Mouse (Mus musculus) embryo, embryonic 11 days (tissue): Measurements from ENCODE around the gene Nfkbib.

ENCODE experiments used
- DNase-seq: peaks from one replicate; pipeline ENCODE4 v3.0.0-alpha.2; 2015

Nfkbib gene

GRCm38 (mm10) chr7:28767462-28767965 lies at the start of gene Nfkbib:
Gene Nfkbib, minus strand, starts transcription at chr7:28767512.
- no peak for DNase-seq

- DNase-seq = no peak
Measured at GRCm38 (mm10) chr7:28816920-28817319, 49.6 kb upstream of the Nfkbib start.

DNA sequence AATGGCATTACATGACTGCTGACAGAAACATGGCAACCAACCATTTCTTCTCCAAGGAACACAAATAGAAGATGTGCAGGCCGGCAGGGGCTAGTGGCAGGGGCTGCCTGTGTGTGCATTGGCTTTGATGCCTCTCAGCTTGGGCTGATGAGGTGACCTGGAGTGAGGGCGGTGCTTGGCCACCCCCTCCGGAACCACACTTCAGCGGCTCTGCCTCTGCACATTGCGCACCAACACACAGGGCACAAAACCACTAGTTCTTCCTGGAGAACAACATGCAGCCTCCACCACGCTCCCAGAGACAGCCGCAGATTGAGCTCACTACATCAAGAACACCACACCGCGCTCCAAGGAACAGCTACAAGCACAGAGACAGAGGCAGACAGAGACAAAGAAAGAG lies 48.9 kb upstream of the Nfkbib start:
- no peak for DNase-seq

GRCm38 (mm10) chr7:28815230-28815629 lies 47.9 kb upstream of the Nfkbib start:
- DNase-seq = no peak

GRCm38 (mm10) chr7:28814306-28815034 lies 47.2 kb upstream of the Nfkbib start:
- no peak for DNase-seq

DNA sequence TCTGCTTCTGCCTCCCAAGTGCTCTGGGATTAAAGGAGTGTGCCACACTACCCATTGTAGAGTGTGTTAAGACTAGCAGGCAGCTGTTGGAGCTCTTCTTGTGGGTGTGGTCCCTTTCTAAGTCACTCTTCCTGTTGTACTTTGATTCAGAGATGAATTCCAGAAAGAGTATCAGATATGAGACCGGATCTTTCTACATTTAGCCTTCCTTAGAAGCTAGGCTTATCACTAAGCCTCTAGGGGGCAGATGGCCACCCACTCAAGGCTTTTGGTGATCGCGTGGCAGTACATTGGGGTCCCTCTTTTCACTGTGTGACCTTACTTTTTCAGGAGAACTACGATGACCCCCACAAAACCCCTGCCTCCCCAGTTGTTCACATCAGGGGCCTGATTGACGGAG lies 45.6 kb upstream of the Nfkbib start:
- no peak for DNase-seq

GRCm38 (mm10) chr7:28812436-28812835 lies 45.1 kb upstream of the Nfkbib start:
- no peak for DNase-seq

DNA sequence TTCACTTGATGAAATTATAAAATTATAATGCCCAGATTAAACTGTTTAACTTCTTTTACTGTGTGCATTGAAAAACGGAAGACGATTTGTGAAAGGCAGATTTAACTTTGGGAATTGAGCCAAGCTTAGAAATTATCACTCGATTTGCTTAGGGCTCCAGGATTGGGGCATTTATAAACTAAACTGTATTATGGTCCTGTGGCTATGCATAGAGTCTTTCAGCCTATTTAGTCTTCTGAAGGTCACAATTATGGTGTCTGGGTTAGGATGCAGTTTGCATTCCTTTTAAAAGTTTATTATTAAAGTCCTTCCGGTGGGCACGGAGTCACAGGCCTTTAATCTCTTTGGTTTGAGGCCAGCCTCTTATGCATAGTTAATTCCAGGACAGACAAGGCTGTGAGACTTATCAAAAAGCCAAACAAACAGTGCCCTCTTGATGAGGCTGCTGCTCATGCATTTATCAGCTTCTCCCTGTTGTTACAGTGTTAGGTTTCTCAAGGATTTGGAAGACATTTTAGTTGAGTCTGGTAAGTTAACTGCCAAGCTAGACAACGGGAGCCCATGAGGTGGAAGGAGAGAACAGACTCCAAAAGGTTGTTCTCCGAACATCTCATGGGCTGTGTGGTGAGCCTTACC lies 44.4 kb upstream of the Nfkbib start:
- no peak for DNase-seq

- peak; percentile 97 for DNase-seq
Measured at GRCm38 (mm10) chr7:28811228-28811627, 43.9 kb upstream of the Nfkbib start.

DNA sequence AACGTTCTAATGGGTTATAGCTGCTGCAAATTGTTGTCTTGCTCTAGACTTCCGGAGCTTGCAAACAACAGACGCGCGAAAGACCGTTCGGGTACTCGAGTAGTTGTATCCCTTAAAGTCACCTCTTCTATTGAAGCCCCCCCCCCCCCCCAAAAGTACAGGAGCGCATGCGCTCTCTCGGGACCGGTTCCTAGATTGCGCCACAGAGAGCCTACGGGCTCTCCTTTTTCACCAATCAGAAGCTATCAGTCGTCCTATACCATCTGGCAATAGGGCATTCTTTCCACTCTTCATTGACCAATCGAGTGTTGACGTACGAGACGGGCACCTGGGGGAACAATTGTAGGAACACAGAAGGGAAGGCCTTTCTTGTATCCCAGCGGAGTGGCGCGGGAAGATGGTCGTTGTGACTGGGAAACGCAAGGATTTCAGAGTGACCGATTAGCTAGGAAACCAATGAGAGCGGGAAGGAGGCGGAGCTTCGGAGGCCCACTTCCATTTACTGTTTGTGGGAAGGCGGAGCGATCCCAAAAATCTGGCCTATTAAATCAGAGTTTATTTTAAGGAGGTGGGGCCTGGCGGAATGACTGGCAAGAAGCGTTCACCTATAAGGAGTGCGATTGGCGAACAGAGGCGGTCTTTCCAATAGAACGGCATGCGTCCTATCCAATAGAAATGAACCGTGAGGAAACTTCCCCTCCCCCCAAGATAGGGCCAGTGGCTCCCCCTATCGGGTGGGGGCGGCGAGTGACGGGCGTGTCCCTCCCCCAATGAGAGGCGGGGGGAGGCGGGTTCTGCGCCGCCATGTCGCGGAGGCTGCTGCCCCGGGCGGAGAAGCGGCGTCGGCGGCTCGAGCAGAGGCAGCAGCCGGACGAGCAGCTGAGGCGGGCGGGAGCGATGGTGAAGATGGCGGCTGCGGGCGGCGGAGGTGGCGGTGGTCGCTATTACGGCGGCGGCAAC lies 43.1 kb upstream of the Nfkbib start:
- DNase-seq = peak; percentile 99

GRCm38 (mm10) chr7:28809401-28810089 lies 42.2 kb upstream of the Nfkbib start:
- peak; percentile 83 for DNase-seq

GRCm38 (mm10) chr7:28808957-28809393 lies 41.7 kb upstream of the Nfkbib start:
- peak; percentile 98 for DNase-seq

DNA sequence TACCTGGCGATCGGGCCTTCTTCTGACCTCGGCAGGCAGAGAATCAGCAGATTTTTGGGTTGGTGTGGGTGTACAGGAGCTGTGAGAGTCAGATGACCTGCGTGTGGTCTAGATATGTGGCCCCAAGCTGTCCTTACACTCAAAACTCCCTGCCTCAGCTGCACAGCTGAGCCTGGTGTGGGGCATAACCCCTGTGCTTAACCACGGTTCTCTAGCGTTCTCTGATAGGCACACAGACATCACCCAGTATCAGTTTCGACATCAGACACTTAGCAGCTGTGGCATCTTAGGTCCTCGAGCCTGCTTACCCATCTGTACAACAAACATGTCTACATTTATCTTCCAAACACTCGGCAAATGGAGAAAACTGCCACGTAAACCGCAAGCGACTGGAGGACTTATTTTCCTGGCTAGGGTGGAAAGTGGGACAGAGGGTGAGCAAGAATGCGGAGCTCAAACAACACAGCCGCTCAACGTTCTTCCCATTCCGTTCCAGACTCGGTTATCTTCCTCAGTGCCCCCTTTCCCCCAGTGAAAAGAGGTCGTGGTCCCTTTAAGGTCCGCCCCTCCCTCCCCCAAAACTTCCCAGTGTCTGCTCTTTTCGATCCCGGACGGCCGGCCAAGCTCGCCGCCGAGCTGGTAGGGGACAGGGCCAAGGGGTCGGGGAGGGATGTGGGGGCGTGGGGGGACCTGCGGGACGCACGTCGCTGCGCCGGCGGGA lies 41.1 kb upstream of the Nfkbib start, which contains the start of gene Hnrnpl:
Gene Hnrnpl (plus strand): TSS at position 321 of the 721 bp plus-strand sequence.
- peak; percentile 86 for DNase-seq

DNA sequence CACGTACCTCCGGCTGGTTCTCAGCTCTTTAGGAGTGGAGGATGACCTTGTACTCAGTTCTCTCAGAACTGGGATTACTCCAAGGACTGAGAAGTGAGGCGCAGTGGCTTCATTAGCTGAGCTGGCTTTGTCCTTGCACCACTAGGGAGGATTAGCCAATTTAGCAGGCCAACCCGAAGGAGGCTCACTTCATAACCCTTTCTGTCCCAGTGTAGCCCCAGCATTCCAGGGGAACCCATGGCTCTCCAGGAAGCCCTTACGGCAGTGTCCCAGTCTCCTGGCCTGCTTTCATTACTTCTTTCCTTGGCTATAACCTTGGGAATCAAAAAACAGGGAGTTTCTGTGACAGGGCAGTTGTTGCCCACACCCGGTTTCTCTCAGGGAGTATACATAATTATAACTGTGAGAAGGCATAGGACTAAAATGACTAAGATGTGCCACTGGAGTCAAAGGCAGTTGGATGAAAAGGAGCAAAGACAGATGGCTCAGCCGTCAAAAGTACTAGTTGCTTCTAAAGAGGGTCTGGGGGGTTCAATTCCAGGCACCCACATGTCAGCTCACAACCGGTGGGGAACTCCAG lies 40.4 kb upstream of the Nfkbib start:
- DNase-seq = no peak

DNA sequence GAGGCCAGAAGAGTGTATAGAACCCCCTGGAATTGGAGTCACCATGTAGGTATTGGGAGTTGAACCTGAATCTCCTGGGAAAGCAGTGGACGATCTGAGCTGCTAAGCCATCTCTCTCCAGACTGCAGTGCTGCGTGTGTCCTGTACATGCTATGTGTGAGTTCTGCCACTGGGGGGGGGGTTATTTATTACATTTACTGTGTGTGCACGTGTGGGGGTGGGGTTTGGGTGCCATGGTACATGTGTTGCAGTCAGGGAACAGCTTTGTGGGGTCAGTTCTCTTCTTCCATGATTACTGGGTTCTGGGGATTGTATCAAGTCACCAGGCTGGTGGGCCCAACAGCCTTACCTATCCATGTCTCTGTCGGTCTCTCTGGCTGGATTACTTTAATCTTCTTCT lies 39.6 kb upstream of the Nfkbib start:
- no peak for DNase-seq

- no peak for DNase-seq
Measured at GRCm38 (mm10) chr7:28803756-28804155, 36.4 kb upstream of the Nfkbib start.

DNA sequence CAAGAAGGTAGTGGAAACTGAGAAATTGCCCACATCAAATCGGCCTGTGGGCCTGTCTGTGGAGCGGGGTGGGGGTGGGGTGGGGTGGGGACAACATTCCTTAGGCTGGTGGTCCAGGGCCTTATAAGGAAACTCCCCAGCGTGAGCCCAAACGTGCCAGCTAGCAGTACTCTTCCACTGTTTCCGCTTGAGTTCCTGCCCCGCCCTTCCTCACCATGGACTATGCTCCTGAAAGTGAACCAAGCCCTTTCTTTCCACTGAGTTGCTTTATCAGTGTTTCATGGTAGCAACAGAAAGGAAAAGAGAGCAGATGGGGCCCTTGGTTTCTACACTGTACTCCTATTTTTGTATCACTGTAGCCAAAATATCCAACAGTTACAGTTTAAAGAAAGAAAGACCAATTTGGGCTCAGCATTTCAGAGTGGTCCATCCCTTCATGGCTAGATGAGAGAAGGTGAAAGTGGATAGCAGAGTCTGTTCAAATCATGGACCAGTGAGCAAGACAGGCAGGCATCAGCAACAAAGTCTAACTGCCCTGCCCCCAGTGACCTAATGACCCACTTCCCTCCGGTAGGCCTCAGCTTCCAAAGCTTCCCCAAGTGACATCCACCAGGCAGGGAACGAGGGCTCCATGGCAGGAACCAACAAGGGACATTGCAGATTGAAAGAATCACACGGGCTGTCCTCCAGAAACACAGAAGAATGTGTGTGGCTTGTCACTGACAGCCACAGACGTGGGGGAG lies 35.7 kb upstream of the Nfkbib start:
- DNase-seq = peak; percentile 79

DNA sequence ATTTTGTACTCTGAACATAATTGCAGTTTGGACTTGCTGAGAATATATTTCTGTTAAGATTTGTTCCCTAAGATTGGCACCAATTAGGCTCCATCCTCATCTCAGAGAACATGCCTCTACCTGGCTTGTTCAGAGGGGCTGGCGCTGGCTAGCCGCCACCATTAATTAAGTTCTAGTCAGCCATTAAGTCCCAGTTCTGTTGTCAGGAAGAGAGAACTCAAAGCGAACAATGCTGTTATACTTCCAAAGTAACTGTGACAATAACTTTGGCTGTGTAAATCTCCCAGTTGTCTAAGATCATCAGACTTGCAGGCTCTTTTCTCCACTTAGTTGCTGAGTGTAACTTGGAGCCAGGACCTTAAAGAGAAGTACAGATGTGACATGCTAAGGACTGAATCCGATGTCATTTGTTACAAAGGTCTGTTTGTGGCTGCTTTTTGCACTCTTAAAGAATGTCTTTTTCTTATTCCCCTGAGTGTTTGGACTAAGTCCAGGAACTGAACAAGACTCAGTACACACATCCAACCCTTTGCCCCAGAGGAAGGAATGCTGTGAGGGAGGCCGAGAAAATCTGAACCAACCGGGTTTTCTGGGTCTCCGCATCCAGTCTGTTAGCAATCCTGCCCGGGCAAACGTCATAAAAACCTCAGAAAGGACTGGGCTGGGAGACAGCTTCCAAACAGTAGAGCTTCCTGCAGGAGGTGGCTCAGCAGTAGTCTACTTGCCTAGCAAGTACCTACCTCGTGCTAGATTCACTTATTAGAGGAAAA lies 34.8 kb upstream of the Nfkbib start:
- peak; percentile 67 for DNase-seq

- DNase-seq = no peak
Measured at GRCm38 (mm10) chr7:28801451-28801850, 34.1 kb upstream of the Nfkbib start.

- DNase-seq = no peak
Measured at GRCm38 (mm10) chr7:28799994-28800393, 32.7 kb upstream of the Nfkbib start.
